Mouse (Mus musculus): Measurements from ENCODE around the gene Upf1.

DNA sequence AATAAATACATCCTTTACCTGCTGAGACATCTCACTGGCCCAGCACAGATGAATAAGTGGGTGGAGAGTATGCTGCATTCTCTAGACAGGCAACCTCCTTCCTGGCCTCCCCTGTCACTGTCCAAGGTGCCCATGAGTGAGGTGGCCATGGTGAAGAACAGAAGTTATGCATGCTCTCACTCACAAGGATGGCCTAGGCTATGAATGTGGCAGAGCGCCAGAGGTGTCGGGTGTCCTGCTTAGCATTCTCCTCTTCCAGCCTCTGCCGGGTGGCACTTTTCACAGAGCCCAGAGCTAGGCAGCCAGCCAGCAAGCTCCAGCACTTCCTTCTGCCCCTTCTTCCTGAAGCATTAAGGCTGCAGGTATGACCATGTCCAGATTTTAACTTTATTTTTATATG is 6.3 kb upstream of the Upf1 start:
- no peak for TF ChIP-seq CTCF (IDR thresholded peaks at IDR 0.05; ENCODE audit: control insufficient read depth, insufficient read depth, insufficient read length)
- no peak for TF ChIP-seq MAX (IDR thresholded peaks at IDR 0.05)
- TF ChIP-seq MYOD1 (IDR thresholded peaks at IDR 0.05; ENCODE audit: control insufficient read depth, insufficient read length, low read depth) = no peak
- TF ChIP-seq MYOG (IDR thresholded peaks at IDR 0.05; ENCODE audit: control insufficient read depth, extremely low read depth, insufficient read length) = no peak
- no peak for TF ChIP-seq CEBPB (IDR thresholded peaks at IDR 0.05; ENCODE audit: low read depth)
- no peak for TF ChIP-seq USF1 (IDR thresholded peaks at IDR 0.05; ENCODE audit: low read depth)
- TF ChIP-seq FOSL1 (IDR thresholded peaks at IDR 0.05; ENCODE audit: insufficient read depth, low read length, poor library complexity, severe bottlenecking) = no peak

All from C2C12 (cell line).